Mouse (Mus musculus) heart, postnatal 0 days (tissue): ENCODE measurements around the gene Dag1. TPM values are rescaled to one million over a fixed set of nuclear protein-coding genes. Genes with fewer than 3 reads are reported as not detected.
"Not testable (repeated sequence)": the region's sequence is repeated elsewhere in the genome, so short reads cannot be mapped to it uniquely, and the experiment has no call there.

ENCODE experiments used
- ATAC-seq: fragments of 200-750 bp; cut with Nextera tagmentation; 2 replicates; pipeline ENCODE4 v1.8.0; 2017; ENCODE audit warnings: low read depth, moderate number of reproducible peaks, moderate library complexity; ENCODE audit not compliant: insufficient read depth
- DNase-seq: peaks from one replicate; pipeline ENCODE4 v3.0.0-alpha.2; 2016; ENCODE audit warnings: low spot score
- H3K27ac ChIP-seq: fragments of 300-500 bp; sonication (generic); 2 replicates; pipeline ENCODE4 v1.5.1; 2014; ENCODE audit warnings: low read depth, mild to moderate bottlenecking
- H3K27me3 ChIP-seq: fragments of 300-500 bp; sonication (generic); 2 replicates; pipeline ENCODE4 v1.6.1; 2014; ENCODE audit warnings: low read length, mixed read lengths; ENCODE audit not compliant: control insufficient read depth, insufficient read depth
- H3K36me3 ChIP-seq: fragments of 300-500 bp; sonication (generic); replicated peaks from 2 replicates; pipeline ENCODE4 v1.6.1; 2014; ENCODE audit warnings: low read length, mixed read lengths; ENCODE audit not compliant: control insufficient read depth, insufficient read depth
- H3K4me1 ChIP-seq: fragments of 300-500 bp; sonication (generic); 2 replicates; pipeline ENCODE4 v1.6.1; 2014; ENCODE audit warnings: antibody characterized with exemption; ENCODE audit not compliant: control insufficient read depth, insufficient read depth
- H3K4me2 ChIP-seq: fragments of 300-500 bp; sonication (generic); 2 replicates; pipeline ENCODE4 v1.6.1; 2014; ENCODE audit warnings: low read depth, mild to moderate bottlenecking, low read length, moderate library complexity
- H3K4me3 ChIP-seq: fragments of 300-500 bp; sonication (generic); 2 replicates; pipeline ENCODE4 v1.5.1; 2014; ENCODE audit warnings: low read depth, low read length
- H3K9ac ChIP-seq: fragments of 300-500 bp; sonication (generic); replicated peaks from 2 replicates; pipeline ENCODE4 v1.6.1; 2014; ENCODE audit warnings: low read depth, low read length, mixed read lengths
- H3K9me3 ChIP-seq: fragments of 300-500 bp; sonication (generic); replicated peaks from 2 replicates; pipeline ENCODE4 v1.6.1; 2016; ENCODE audit warnings: low read length; ENCODE audit not compliant: control insufficient read depth
- CTCF ChIP-seq: IDR thresholded peaks from 2 replicates; pipeline ENCODE4 v1.5.1; 2016; ENCODE audit warnings: antibody characterized with exemption, control low read depth, low read depth
- EP300 ChIP-seq: IDR thresholded peaks from 2 replicates; pipeline ENCODE4 v1.6.1; 2016; ENCODE audit warnings: antibody characterized with exemption, low read depth
- WGBS: fragments of 180-500 bp; shearing (Covaris S2); extraction: QIAGEN DNeasy Blood & Tissue Kit; methylation state at CpG from one replicate; pipeline ENCODE4 v1.1.7; 2014; 5-methylcytosine and 5-hydroxymethylcytosine counted together
- polyA plus RNA-seq: library from polyadenylated mRNA; unstranded; fragments of >200 nt; fragmentation: Nextera tagmentation; extraction: Ambion mirVana; gene quantifications from 2 replicates; pipeline ENCODE4 v1.2.1, GENCODE M21; 2015
- total RNA-seq: library from RNA; depleted of rRNA; stranded (reverse); fragments of >200 nt; gene quantifications from 2 replicates; pipeline ENCODE4 v1.2.3, GENCODE M21; 2014; ENCODE audit warnings: low replicate concordance

Gene Dag1
- total and polyA plus RNA-seq, 2 experiments from 2014 or later = 106 to 209 TPM

GRCm38 (mm10) chr9:108198621-108199020 lies 65.1 kb downstream of the Dag1 start:
- TF ChIP-seq EP300 = no peak
- Histone ChIP-seq H3K4me2 (no peak overlapping the region), H3K27me3 (no peaks in the 10 kb centered on the region), H3K4me1 (no peaks in the 10 kb centered on the region), H3K9ac (no peak overlapping the region), H3K9me3 (no peaks in the 10 kb centered on the region), H3K36me3 (no peaks in the 10 kb centered on the region), H3K4me3 (no peak overlapping the region), H3K27ac (no peak overlapping the region)
- 35% methylated on average over 4 of the region's 4 CpGs for WGBS
- DNase-seq (no peak), ATAC-seq (no peak)

DNA sequence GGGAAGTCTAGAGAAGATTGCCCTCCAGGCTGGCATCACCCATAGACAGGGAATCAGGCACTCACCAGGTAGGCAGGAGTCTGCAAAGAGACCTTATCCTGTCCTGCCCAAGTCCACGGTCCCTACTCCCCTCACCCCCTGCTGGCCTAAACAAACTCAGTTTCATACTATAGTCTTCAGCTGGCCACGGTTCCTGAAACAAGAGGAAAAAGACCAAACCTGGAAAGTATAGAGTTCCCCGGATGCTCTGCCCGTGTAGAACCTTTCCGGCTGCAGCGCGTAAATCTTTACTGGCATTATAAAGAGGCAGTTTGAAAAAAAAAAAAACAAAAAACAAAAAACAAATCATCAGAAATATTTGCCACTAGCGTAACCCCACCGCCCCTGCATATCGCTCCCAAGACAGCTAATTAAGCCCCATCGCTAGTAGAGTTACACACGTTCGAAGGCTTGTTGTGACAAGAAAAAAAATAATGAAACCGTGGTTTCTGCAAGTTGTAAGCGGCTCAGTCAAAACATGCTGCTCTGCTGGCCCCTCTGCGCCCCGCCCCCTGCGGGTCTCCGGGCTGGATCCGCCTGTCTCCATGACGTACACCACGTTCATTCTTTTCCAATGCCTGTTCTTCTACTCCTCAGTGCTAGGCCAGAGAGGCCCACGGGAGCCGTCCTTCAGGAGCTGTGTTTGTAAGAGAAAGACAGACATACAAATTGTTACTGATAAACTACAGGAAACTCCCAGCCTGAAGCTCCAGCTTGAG lies 66.7 kb downstream of the Dag1 start:
- WGBS = 36% methylated on average over 24 of the region's 24 CpGs
- Histone ChIP-seq H3K9ac (no peak overlapping the region), H3K4me3 (no peak overlapping the region), H3K9me3 (no peaks in the 10 kb centered on the region), H3K4me1 (no peaks in the 10 kb centered on the region), H3K4me2 (peak overlapping the region; percentile 30), H3K27me3 (no peaks in the 10 kb centered on the region), H3K27ac (no peak overlapping the region), H3K36me3 (no peaks in the 10 kb centered on the region)
- DNase-seq (no peak), ATAC-seq (no peak)
- no peak for TF ChIP-seq EP300
- TF ChIP-seq CTCF = no peak

DNA sequence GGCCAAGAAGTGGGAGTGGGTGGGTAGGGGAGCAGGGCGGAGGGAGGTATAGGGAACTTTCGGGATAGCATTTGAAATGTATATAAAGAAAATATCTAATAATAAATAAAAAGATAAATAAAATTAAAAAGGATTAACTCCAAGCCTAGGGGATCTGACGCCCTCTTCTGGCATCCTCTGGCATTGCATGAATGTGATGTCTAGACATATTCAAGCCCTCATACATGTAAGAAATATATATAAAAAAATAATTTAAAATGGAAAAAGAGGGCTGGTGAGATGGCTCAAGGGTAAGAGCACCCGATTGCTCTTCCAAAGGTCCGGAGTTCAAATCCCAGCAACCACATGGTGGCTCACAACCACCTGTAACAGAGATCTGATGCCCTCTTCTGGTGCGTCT lies 67.5 kb downstream of the Dag1 start:
- not testable (repeated sequence) for ATAC-seq, H3K4me1 ChIP-seq, H3K27me3 ChIP-seq, H3K9ac ChIP-seq, H3K36me3 ChIP-seq, H3K4me3 ChIP-seq, H3K9me3 ChIP-seq, H3K27ac ChIP-seq, H3K4me2 ChIP-seq, DNase-seq
- WGBS = 58% methylated on average over 6 of the region's 6 CpGs

GRCm38 (mm10) chr9:108189787-108190679 lies 73.7 kb downstream of the Dag1 start, which contains the start of gene Bsn:
TSS of gene Bsn (minus strand) at chr9:108190384.
- peak within 1 kb of the TSS; percentile 96 for H3K4me2 ChIP-seq
- H3K27ac ChIP-seq = no peak within 1 kb of the TSS
- H3K4me3 ChIP-seq = peak within 1 kb of the TSS; percentile 57
- no peaks in the 10 kb centered on the region for H3K4me1 ChIP-seq
- no peaks in the 10 kb centered on the region for H3K36me3 ChIP-seq
- ATAC-seq (peak; percentile 62), DNase-seq (no peak)
- H3K9me3 ChIP-seq = no peaks in the 10 kb centered on the region
- 2% methylated on average over 67 of the region's 91 CpGs for WGBS
- no peak within 1 kb of the TSS for H3K9ac ChIP-seq
- peaks cover 37% of the 10 kb centered on the region for H3K27me3 ChIP-seq
- TF ChIP-seq EP300 (no peak), CTCF (no peak)

GRCm38 (mm10) chr9:108189488-108189786 lies 74.3 kb downstream of the Dag1 start:
- Histone ChIP-seq H3K9me3 (no peaks in the 10 kb centered on the region), H3K4me2 (0 out of 2 replicates have a peak overlapping the region, but pooled peaks have one; percentile 96), H3K4me1 (no peaks in the 10 kb centered on the region), H3K27ac (no peak overlapping the region), H3K27me3 (peaks cover 37% of the 10 kb centered on the region), H3K9ac (no peak overlapping the region), H3K4me3 (peak overlapping the region; percentile 57; the same call in 1 of the 2 replicates), H3K36me3 (no peaks in the 10 kb centered on the region)
- WGBS = 42% methylated on average over 5 of the region's 5 CpGs
- no peak for DNase-seq
- TF ChIP-seq CTCF (no peak), EP300 (no peak)
- no peak for ATAC-seq
